Mouse (Mus musculus) cerebellum, postnatal 4 days (tissue): ENCODE measurements around the gene St6galnac1.
A peak's percentile ranks its signal among the peaks of the same experiment; 100 is the strongest.
"Not testable (repeated sequence)": the region's sequence is repeated elsewhere in the genome, so short reads cannot be mapped to it uniquely, and the experiment has no call there.

Experiments
- DNase-seq, 2 experiments: peaks; one replicate each; pipeline ENCODE4 v3.0.0; 2022; ENCODE audit warnings: low spot score in 2 of 2, mixed read lengths in 1 of 2

Gene St6galnac1

DNA sequence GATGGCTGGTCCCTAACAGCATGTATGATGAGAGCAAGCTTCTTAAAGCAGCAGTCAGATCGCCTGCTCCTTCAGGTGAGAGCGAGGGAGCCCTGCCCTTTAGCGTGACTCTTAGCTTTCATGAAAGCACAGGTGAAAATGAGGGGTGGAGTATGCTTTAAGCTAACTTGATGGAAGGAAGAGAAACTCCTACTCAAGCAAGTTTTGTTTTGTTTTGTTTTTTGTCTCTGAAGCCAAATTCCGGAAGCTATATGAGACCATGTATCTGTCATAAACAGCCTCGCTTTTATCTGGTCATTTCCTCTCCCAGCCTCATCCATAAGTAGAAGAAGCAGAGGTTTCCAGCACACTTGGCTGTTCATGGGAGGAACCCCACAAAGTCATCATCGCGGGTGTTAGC, at the start of gene St6galnac1:
Gene St6galnac1, minus strand, starts transcription at position 101 of the 400 bp plus-strand sequence.
- DNase-seq, result no peak

DNA sequence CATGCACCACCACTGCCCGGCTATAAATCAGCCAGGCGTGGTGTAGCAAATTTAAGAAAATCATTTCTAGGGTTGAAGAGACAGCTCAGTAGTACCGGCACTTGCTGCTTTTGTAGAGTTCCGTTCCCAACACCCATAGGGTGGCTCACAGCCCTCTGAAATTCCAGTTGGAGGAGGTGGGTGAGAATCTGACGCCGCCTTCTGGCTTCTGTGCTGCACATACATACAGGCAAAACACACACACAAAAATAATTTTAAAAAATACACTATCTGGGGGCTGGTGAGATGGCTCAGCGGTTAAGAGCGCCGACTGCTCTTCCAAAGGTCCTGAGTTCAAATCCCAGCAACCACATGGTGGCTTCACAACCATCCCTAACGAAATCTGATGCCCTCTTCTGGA, 48.6 kb upstream of the St6galnac1 start:
- not testable (repeated sequence) for DNase-seq

DNA sequence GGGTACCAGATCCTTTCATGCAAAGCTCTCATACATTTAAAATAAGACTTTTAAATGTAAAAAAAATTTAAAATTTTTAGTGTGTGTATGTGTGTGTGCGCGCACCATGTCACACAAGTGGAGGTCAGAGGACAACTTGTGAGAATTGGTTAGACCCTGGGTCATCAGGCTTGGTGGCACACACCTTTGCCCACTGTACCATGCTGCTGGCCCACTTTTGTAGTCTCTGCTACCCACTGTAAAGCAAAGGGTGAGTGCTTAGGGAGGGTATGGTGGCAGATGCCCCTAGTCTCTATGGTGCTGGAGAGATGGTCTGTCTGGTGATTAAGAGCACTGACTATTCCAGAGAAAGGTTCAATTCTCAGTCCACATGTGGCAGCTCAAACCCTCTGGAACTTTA, 47.9 kb upstream of the St6galnac1 start:
- DNase-seq, result no peak

DNA sequence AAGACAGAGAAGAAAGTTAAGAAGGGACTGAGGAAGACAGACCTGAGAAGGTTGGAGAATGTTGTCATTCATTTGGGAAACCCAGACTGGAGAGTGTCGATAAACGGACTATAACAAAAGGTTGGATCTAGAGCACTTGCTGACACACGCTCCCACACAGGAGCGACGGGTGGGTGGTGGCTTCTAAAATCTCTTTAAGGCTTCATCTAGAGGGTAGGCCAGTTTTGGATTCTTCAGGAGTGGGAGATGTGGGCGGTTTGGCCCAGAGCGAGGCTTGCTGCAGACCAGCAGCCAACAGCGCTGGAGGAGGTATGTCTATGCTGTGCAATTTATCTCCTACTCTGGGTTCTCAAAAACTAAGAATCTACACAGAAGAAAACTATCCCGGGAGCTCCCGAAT, 47.3 kb upstream of the St6galnac1 start:
- DNase-seq, result no peak

DNA sequence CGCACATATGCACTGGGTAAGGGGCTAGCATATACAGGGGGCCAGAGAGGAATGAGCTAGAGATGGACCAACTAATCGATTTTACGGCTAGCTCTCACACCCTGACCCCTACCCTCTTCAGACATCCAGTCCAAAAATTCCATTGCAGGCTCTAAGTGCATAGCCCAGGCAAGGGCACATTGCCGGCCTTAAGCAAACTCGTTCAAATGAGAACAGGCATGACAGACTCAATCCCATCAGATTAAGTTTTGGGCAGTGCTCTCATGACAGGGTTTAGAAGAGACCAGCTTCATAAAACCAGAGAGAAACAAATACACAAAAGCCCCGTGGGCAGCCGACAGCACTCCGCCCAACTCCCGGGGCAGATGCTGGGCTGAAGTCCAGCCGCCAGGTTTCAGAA, 46.9 kb upstream of the St6galnac1 start:
- DNase-seq, result no peak

DNA sequence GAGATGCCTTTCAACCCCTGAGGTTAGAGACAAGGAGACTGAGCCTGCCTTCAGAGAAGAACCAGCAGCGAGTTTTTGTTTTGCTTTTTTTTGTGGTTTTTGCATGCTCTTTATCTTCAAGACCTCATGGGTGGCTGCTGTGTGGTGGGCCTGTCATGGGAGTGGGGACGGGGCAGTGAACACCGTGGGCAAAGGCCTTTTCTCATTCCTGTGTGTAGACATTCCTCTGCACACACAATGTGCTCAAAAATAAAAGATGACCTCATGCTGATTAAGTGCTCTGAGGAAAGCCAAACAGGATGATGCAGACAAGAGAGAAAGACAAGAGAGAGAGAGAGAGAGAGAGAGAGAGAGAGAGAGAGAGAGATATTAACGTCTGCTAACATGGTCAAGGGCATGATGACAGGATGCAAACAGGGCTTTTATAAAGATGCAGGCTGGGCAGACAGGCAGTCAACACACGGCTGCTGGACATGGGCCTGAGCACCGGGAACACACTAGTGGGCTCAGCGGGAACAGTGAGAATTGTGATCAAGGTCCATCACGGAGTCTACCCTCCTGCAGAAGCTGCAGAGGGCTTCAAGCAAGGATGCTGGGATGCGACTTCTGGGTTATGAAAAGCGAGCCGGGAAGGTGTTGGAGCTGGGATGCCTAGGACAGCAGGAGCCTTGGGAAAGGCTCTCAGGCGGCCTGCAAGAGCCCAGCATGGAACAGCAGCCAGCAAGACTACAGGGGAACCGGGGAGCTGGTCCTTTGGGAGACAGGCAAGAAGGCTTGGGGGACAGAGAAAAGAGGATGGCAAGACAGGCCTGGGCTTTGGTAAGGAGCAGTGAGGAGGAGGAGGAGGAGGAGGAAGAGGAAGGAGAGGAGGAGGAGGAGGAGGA, 46.0 kb upstream of the St6galnac1 start:
- DNase-seq, result no peak

DNA sequence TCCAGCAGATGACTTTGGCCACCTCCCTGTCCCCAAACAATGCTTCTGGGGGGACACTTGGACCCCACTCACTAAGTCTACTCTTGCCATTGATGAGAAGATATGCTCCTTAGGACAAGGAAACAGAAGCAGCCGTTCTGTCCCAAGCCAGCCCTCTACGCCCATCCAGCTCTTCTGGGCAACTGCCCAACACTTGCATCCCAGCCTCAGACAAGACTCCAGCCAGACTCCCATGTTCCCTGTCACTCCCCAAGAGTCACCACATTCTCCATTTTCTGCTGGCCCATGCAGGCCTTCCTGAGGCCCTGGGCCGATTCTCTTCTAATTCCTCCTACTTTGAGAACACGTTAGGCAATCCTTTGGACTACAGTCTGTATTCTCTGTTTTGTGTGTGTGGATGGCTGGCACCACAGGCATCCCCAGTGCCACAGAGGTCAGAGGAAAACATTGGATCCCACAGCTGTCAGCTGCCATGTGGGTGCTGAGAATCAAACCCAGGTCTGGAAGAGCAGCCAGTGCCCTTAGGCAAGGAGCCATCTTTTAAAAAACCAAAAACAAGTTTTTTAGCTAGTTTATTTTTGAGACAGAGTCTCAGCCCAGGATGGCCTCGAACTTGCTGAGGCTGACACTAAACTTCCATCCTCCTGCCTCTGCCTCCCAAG, 44.8 kb upstream of the St6galnac1 start:
- no peak for DNase-seq

DNA sequence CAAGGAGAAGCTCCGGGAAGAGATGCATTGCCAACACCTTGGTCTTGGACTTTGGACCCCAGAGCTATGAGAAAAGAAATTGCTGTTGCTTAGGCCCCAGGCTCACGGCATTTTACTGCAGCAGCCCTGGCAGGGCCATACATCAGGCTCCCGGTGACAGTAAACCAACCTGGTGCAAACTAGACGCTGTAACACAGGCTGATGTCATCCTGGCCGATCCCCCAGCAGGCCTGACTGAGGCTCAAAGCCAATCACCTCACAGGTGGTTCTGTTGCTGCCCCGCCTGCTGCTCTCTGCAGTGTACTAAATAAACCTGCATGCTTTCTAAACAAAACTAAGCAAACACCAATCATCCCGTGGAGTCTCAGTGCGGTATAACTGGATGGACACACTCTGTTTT, 43.4 kb upstream of the St6galnac1 start:
- DNase-seq, result no peak

DNA sequence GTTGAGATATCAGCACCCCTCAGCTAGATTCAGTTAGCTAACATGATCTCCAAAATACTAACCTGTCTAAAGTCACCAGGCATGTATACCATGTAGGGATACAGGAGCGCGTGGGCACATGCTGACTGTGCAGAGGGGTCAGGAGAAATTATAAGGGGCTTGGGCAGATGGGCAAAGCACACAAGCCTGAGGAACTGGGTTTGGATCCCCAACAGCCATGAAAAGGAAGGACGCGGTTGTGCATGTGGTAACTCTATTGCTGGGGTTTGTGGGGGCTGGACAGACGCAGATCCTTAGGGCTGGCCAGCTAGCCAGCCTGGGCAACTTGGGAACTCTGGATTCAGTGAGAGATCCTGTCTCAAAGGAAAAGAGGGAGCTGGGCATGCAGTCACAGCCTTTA, 42.3 kb upstream of the St6galnac1 start:
- DNase-seq, result no peak

DNA sequence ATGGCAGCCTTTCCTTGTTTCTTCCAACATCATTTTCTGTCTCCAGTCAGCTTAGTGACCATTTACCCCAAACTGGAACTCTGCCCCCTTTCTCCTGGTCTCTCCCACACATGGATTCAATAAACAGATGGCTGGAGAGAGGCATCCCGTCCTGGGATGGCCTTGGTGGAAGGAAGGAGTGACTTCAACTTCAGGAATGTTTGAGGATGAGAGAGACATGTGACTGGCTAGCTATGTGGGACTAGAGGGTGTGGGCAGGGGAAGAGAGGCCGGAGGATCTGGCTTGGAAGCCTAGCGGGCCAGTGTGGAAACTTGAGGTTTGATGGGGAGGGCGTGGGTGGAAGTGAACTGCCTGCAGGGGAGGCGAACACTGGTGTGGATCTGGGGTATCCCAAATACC, 41.5 kb upstream of the St6galnac1 start:
- no peak for DNase-seq

DNA sequence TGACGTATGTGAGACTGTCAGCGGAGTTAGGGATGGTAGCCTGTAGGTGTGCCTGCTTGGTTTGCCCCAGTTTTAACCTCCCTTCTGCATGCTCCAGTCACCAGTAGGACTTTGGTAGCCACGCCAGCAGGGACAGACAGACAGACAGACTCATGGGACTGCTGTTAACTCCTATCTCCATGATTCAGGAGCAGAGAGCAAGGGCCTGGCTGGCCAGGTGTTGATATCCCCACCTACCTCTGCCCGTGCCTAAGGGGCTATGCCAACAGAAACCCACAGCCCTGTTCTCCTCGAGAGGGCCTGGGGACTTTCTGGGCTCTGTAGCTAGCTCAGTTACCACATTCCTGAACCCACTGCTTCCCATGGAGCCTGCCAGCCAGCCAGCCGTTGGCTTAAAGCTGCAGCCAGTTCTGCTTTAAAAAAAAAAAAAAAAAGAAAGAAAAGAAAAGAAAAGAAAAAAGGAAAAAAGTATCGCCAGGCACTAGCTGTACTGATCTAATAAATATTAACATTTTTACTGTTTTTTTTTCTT, 39.6 kb upstream of the St6galnac1 start:
- DNase-seq, result no peak

DNA sequence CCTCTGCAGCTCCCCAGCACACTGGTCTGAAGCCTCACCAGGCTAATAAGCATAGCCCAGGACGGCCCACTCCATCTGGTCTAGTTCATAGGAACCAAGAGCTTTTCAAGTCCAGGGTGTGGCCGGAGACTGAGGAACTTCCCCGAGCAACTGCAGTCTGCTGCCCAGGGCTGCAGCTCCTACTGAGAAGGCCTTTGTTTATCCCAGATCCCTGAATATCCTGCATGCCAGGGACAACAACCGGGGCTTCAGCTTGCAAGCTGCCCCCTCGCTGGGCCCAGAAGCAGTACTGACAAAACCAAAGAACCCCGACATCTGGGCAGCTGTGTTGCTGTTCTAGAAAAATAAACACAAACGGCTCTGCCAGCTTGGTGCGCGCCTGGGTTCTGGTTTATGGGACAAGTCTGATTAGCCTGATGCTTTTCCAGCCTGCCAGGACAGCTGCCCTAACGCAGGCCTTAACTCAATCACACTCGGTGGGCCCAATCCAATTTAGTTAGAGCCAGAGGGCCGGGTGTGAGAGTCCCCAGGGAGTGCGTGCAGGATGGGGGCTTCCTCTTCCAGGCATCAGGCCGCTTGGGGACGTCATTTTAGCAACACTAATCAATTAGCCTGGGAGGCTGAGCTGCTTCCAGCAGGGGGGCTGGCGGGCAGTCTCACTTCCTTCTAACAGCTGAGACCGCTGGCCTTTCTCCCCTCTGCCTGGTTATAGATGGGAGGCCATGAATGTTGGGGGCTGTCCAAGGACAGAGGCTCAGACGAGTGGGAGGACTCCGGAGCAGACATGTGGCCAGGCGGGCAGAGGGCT, 39.0 kb upstream of the St6galnac1 start:
- DNase-seq, result peak; percentile 38 to 80

DNA sequence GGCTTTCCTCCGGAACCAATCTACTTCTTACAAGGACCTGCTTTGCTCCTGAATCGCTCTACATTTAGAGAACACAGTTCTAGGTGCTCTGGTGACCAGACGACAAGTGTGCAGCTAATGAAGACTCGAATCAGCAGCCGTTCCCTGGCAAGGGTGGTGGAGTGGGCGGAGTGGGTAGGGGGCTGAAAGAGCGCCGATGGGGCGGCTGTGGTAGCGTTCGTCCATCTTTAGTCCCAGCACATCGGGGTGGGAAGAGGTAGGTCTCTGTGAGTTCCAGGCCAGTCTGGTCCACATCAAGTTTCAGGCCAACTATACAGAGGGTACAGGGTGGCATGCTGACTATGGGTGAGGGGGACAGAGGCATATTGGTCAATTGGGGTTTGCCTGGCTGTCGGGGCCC, 38.3 kb upstream of the St6galnac1 start:
- no peak for DNase-seq

DNA sequence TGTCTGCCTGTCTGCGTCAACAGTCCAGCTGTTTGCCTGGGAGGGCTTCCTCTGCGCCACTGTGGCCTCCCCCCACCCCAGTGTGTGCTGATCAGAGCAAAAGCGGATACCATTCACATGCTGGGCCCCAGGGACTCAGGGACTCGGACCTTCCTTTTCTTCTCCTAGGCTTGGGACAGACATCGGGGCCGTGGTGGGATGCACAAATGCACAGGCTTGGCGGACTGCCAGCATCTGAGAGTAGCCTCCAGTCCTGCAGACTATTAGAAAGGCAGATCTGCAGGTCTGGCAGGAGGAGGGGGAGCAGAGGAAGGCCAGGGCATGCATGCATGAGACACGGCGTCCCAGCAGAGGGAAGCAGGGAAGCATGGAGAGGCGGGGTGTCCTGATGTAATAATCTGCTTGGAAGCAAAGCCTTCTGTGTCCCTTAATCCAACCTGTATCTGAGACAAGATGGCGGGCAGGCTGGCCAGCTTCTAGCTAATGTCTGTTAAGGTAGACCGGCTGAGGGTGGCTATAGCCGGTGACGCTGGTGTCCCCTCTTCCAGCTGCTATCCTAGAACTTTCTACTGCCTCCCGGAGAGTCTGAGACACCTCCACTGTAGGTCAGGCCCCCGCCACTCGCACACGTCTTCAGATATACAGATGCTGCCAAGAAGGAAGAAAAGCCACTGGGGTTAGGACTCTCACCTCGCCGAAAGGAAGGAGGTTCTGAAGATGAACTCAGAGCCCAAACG, 37.7 kb upstream of the St6galnac1 start:
- peak in 1 of 2 experiments; percentile 72 for DNase-seq

DNA sequence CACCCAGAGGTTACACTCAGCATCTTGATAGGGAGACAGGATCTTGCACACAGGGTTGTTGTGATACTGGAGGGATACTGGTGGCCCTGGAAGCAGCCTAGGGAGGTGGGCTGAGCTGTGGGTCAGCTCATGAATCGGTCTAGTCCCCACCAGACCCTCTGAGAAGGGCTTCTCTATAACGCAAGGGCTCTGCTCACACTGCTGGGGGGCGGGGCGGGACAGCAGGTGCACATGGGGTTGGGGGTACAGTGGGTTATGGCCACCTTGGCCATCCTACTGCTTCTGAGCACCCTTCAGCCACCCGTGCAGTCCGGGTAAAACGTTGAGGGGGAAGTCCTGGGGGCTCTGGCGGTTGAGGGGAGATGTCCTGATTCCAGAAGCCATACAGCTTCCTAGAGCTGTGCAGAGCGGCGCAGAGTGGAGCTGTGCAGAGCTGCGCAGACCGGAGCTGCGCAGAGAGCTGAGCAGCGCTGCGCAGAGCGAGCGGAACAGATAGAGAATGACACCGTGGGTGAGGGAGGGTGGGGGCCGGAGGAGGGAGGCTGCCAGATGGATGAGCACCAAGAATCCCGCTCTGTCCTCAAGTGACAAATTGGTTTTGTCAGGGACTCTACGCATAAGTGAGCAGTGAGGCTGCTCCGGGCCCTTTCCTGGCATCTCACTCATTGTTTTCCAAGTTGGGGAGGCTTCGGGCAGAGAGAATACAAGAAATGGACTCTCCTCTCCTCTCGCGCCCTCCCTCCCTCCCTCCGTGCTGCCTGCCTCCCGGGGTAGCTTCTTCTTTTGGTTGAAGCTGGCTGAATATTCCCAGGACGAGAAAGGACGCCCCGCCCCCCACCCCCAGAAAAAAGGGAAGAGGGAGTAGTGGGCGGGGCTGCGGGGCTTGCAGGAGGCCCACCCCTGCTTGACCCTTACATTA, 35.9 kb upstream of the St6galnac1 start:
- peak; percentile 49 to 85 for DNase-seq

DNA sequence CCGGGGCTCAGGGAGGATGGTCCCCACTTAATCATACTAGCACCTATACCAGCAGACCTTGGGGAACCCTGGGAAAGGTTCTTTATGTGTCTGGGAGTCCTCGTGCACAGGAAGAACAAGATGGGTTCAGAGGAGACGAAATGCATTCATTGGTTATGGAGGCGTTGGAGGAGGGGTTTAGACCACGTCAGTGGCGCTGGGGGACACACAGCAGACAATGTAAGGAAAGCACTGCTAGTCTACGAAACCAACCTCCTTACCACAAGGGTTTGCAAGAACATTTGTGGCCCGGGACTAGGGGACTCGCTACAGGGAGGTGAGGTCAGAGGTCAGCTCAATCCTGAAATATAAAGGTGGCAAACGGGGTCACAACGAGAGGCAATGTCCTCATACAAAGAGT, 35.2 kb upstream of the St6galnac1 start:
- DNase-seq, result peak in 1 of 2 experiments; percentile 17

DNA sequence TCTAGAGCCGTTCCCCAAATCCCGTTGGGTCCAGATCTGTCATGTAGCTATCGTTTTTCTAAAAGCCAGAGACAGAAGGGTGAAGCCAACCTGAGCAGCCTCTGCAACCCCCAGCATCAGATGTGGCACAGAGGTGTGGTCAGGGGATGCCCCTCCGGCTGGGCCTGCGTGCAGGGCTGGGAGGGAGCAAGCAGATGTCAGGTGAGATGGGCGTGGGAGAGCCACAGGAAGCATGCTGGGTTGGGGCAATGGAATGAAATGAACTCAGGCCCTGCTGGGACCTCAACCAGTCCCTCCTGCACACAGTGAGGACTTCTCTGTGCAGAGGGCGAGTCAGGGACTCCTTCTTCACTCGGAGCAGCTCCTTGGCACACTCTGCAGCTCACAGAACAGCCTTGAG, 34.2 kb upstream of the St6galnac1 start:
- no peak for DNase-seq

DNA sequence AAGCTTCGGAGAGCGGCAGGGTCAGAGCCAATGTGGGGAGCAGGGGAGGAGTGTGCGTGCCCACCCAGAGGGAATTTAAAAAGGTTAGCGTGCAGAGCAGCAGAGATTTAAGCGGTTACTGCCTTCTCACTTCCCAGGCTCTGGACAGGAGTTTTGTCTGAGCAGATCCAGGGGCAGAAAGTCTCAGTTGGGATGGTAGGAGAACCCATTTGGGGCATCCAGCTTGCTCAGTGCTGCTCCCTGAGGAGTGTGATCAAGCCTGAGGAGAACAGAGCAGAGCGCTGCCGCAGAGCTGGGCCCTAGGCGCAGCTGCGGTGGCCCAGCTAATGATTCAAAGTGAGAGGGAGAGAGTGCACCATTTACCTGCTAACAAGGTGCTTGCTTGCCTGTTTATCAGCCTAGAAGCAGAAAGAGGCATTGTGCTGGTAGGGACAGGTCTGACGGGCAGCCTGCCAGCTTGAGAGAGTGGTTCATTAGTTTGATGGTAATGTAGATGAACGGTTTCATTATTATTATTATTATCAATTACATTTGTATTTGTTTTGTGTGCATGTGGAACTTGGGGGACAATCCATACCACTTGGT, 33.6 kb upstream of the St6galnac1 start:
- no peak for DNase-seq

DNA sequence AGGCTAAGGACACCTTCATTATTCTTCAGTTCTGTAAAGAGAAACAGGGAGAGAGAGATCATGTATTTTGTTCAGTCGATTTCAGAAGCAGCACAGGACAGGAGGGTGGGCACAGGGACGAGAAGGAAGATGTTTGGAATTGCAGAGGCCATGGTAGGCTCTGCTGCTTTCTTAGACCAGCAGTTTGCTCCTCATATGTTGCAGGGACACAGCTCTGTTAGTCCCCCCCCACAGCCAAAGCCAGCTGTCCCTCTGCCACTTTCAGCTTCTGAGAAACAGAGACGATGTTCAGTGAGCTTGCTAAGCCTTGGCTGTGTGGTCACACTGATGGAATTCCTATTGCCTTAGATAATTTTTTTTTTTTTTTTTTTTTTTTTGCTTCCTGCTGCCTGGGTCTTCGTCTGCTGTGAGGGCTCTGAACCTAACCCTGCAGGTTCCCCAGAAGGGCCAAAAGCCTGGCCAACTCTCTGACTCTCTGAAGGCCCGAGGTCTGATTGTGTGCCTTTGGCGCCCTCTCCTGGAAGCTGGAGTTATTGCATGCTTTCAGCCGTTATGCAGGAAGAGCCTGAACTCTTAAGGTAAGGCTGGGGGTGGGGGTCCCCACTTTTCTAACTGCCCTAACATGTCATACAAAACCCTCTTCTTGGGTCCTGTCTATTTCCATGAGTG, 32.8 kb upstream of the St6galnac1 start:
- peak; percentile 84 to 91 for DNase-seq
